ENCODE assay signal across 8 mouse cellular contexts in genomic region chr10:20954221-20954620, GRCm38 (mm10). TPM values are rescaled to one million over a fixed set of nuclear protein-coding genes. Genes with fewer than 3 reads are reported as not detected.
DNase-seq lines count a peak whose midpoint lies in the region; ATAC-seq and TF ChIP-seq lines count a peak whose summit lies in the region.

No protein-coding gene starts in this region.

- DNase-seq in layer of hippocampus, adult 9-11 months = peak; percentile 87
- DNase-seq in lung, postnatal 0 days (ENCODE audit: low spot score) = peak; percentile 28
- DNase-seq in right cerebral cortex, adult 18-20 months = peak; percentile 82
- DNase-seq in urinary bladder, postnatal 25 days (ENCODE audit: low spot score) = peak; percentile 25

- no peaks in the 10 kb centered on the region for H3K9me3 ChIP-seq in ES-Bruce4 (replicated peaks; ENCODE audit: control insufficient read depth, insufficient read depth, low read length, poor library complexity, severe bottlenecking)
- H3K9me3 ChIP-seq in lung, postnatal 0 days (ENCODE audit: low read length) = no peaks in the 10 kb centered on the region

- no peak for TF ChIP-seq CTCF in ES-Bruce4 (IDR thresholded peaks at IDR 0.05; ENCODE audit: low read depth, low read length)
- no peak for TF ChIP-seq CTCF in bone marrow macrophage, adult 2 months (IDR thresholded peaks at IDR 0.05; ENCODE audit: low read depth, low read length)
- no peak for TF ChIP-seq CTCF in lung, postnatal 0 days (IDR thresholded peaks at IDR 0.05)

- no peaks in the 10 kb centered on the region for H3K4me1 ChIP-seq in ES-Bruce4 (ENCODE audit: control insufficient read depth, insufficient read depth, low read length)
- peaks cover 4% of the 10 kb centered on the region; the same call in 1 of the 2 replicates for H3K4me1 ChIP-seq in bone marrow macrophage, adult 2 months (ENCODE audit: control insufficient read depth, insufficient read depth, low read length)
- H3K4me1 ChIP-seq in lung, postnatal 0 days (ENCODE audit: insufficient read depth, low read depth, low read length) = no peaks in the 10 kb centered on the region

- 0 out of 2 replicates have a peak, but pooled peaks have one; percentile 11 for TF ChIP-seq EP300 in ES-Bruce4 (IDR thresholded peaks at IDR 0.05; ENCODE audit: insufficient read depth, low read depth, low read length)
- no peak for TF ChIP-seq EP300 in lung, postnatal 0 days (IDR thresholded peaks at IDR 0.05)

- peak; percentile 69 for ATAC-seq in erythroblast, adult 5-6 weeks (replicated peaks; ENCODE audit: low FRiP score, poor library complexity, severe bottlenecking)
- ATAC-seq in hematopoietic stem cell, adult 5-6 weeks (replicated peaks in 1 of 2; ENCODE audit: insufficient read depth in 1 of 2, low FRiP score in 2 of 2, low TSS enrichment in 1 of 2, low read depth in 1 of 2, poor library complexity in 2 of 2, severe bottlenecking in 2 of 2) = peak; percentile 40 to 46; a peak in 1 of 4 replicates
- no peak for ATAC-seq in lung, postnatal 0 days

- 37% methylated on average over 26 of the region's 26 CpGs for WGBS in lung, postnatal 0 days

- no peak overlapping the region for H3K9ac ChIP-seq in ES-Bruce4 (ENCODE audit: low read depth, poor library complexity, severe bottlenecking)
- no peak overlapping the region for H3K9ac ChIP-seq in lung, postnatal 0 days (replicated peaks; ENCODE audit: low read depth)

- TF ChIP-seq POLR2A in ES-Bruce4 (IDR thresholded peaks at IDR 0.05; ENCODE audit: insufficient read depth, low read length) = no peak
- no peak for TF ChIP-seq POLR2A in bone marrow macrophage, adult 2 months (IDR thresholded peaks at IDR 0.05; ENCODE audit: borderline replicate concordance, low read depth, low read length)

- H3K4me3 ChIP-seq in ES-Bruce4 (ENCODE audit: low read depth, low read length) = peak overlapping the region; percentile 21
- peak overlapping the region; percentile 36 for H3K4me3 ChIP-seq in bone marrow macrophage, adult 2 months (ENCODE audit: insufficient read depth, low read length)
- H3K4me3 ChIP-seq in lung, postnatal 0 days (ENCODE audit: low read depth, low read length) = no peak overlapping the region

- peak overlapping the region; percentile 11; the same call in 1 of the 2 replicates for H3K4me2 ChIP-seq in lung, postnatal 0 days (replicated peaks; ENCODE audit: low read depth, low read length)

- H3K36me3 ChIP-seq in ES-Bruce4 (ENCODE audit: control insufficient read depth, insufficient read depth, low read length, poor library complexity, severe bottlenecking) = no peaks in the 10 kb centered on the region
- H3K36me3 ChIP-seq in lung, postnatal 0 days (ENCODE audit: insufficient read depth, low read length) = no peaks in the 10 kb centered on the region

- no peaks in the 10 kb centered on the region for H3K27me3 ChIP-seq in ES-Bruce4 (ENCODE audit: control insufficient read depth, insufficient read depth, low read length, poor library complexity, severe bottlenecking)
- H3K27me3 ChIP-seq in lung, postnatal 0 days (replicated peaks; ENCODE audit: insufficient read depth, low read length) = no peaks in the 10 kb centered on the region

- no peak overlapping the region for H3K27ac ChIP-seq in ES-Bruce4 (ENCODE audit: insufficient read depth, low read length)
- no peak overlapping the region for H3K27ac ChIP-seq in bone marrow macrophage, adult 2 months (ENCODE audit: insufficient read depth, low read depth, low read length)
- H3K27ac ChIP-seq in lung, postnatal 0 days (ENCODE audit: low read length) = no peak overlapping the region

RNA-seq across cellular contexts. Expression of gene Ahi1, which starts 1.9 kb away (rescaled TPM):
- polyA plus RNA-seq in ES-Bruce4 (2011; ENCODE audit: insufficient read depth, insufficient read length, low read depth, missing spikeins) = 11.2 and 12.7 TPM in 2 replicates
- polyA plus RNA-seq in bone marrow macrophage, adult 2 months (2012; ENCODE audit: insufficient read depth, insufficient read length, missing spikeins) = 2.4 and 2.8 TPM in 2 replicates
- total RNA-seq in erythroblast, adult 5-6 weeks (2015; ENCODE audit: low replicate concordance) = 5.2 and 9.4 TPM in 2 replicates
- 5.7 and 9.1 TPM in 2 replicates for total RNA-seq in erythroblast, adult 5-6 weeks (2017; ENCODE audit: low replicate concordance)
- 10.8 and 14.4 TPM in 2 replicates for total RNA-seq in hematopoietic stem cell, adult 5-6 weeks (2017)
- 3.2 and 3.4 TPM in 2 replicates for polyA plus RNA-seq in lung, postnatal 0 days (2015; fragmentation: Nextera tagmentation; extraction: Ambion mirVana)

Comparison
In these comparisons a context has a peak if more than half of its experiments do, and no peak if none do; other contexts are left out.
1. DNase-seq: peak in every context shown above with its lines; median percentile 87 in layer of hippocampus, adult 9-11 months; 82 in right cerebral cortex, adult 18-20 months; 28 in lung, postnatal 0 days; 25 in urinary bladder, postnatal 25 days.